Mouse (Mus musculus) liver, adult 2 months (tissue): ENCODE measurements around the gene Mylk2. TPM values are rescaled to one million over a fixed set of nuclear protein-coding genes. Genes with fewer than 3 reads are reported as not detected.

ENCODE experiments used
- DNase-seq: peaks from one replicate; pipeline ENCODE4 v3.0.0-alpha.2; 2011; ENCODE audit warnings: low read depth, low spot score; ENCODE audit errors: extremely low read depth
- H3K27ac ChIP-seq: fragments of 200-500 bp; replicated peaks from 2 replicates; pipeline ENCODE4 v1.5.1; 2012; ENCODE audit warnings: low read depth, mild to moderate bottlenecking, control low read depth, inconsistent platforms, low read length; ENCODE audit not compliant: insufficient read depth
- H3K27me3 ChIP-seq: fragments of 200-500 bp; 2 replicates; pipeline ENCODE4 v1.6.1; 2012; ENCODE audit warnings: mild to moderate bottlenecking, moderate library complexity, low read length, inconsistent platforms; ENCODE audit not compliant: control insufficient read depth, insufficient read depth
- H3K36me3 ChIP-seq: fragments of 200-500 bp; 2 replicates; pipeline ENCODE4 v1.6.1; 2012; ENCODE audit warnings: low read length, inconsistent platforms; ENCODE audit not compliant: control insufficient read depth, insufficient read depth
- H3K4me1 ChIP-seq: fragments of 200-500 bp; 2 replicates; pipeline ENCODE4 v1.6.1; 2011; ENCODE audit warnings: low read length; ENCODE audit not compliant: control insufficient read depth, insufficient read depth
- H3K4me3 ChIP-seq: fragments of 200-500 bp; 2 replicates; pipeline ENCODE4 v1.5.1; 2011; ENCODE audit warnings: low read depth, mild to moderate bottlenecking, control low read depth, low read length, moderate library complexity; ENCODE audit not compliant: insufficient read depth
- H3K79me2 ChIP-seq: fragments of 200-500 bp; 2 replicates; pipeline ENCODE4 v1.6.1; 2012; ENCODE audit warnings: inconsistent platforms, mild to moderate bottlenecking, low read length, moderate library complexity; ENCODE audit not compliant: control insufficient read depth, insufficient read depth
- H3K9ac ChIP-seq: fragments of 200-500 bp; 2 replicates; pipeline ENCODE4 v1.6.1; 2012; ENCODE audit warnings: low read depth, mild to moderate bottlenecking, control low read depth, inconsistent platforms, low read length
- CTCF ChIP-seq: fragments of 200-500 bp; IDR thresholded peaks from 2 replicates; pipeline ENCODE4 v1.5.1; 2011; ENCODE audit warnings: low read depth, low read length, control low read depth
- POLR2A ChIP-seq: fragments of 200-500 bp; IDR thresholded peaks from 2 replicates; pipeline ENCODE4 v1.6.1; 2011; ENCODE audit warnings: low read length, control low read depth; ENCODE audit not compliant: insufficient read depth; ENCODE audit errors: extremely low read depth
- WGBS: fragments of 180-500 bp; shearing (Covaris S2); methylation state at CpG from one replicate; pipeline ENCODE4 v1.1.7; 2018; 5-methylcytosine and 5-hydroxymethylcytosine counted together
- polyA plus RNA-seq: library from polyadenylated mRNA; depleted of rRNA; stranded (reverse); fragments of >200 nt; gene quantifications from 2 replicates; pipeline ENCODE4 v1.2.3, GENCODE M21; 2012
- total RNA-seq: library from RNA; depleted of rRNA; stranded (reverse); fragments of >200 nt; gene quantifications from 2 replicates; pipeline ENCODE4 v1.2.3, GENCODE M21; 2014

The Mylk2 gene
- total and polyA plus RNA-seq, 2 experiments: 0.09 TPM; not detected in 1

DNA sequence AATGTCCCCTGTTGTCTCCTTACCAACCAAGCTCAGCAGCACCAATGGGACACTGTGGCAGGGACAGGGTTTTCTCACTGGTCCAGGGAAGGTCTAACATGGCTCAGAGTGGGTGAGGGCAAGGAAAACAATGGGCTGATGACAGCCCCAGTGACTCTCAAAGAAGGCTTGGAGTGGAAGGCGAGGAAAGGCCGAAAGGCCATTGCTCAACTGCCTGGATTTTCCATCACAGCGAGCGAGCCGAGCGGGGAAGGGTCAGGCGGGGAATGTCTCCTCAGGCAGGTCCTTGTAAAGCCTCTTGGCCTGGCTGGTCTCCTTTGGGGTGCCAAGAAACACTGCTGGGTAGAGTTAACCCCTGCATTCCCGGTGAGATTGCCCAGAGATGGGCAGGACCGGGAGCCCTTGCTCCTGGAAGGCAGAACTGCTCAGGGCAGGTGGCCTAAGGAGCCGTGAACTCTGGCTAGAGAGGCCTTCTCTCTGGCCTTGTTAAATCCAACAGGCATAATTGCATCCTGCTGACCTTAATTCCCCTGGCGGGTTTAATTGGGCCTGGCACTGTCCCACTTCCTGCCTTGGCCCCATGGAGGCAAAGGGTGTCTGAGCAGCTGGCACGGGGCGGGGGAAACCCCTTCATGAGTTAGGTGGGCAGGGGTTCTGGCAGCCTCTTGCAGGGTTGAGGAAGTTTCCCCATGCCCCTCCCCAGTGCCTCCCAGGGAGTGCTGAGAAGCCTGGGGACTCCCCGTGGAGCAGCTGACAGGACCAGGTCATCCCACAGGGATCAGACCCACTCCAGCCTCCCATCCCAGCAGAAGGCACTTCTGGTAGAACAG is 3.8 kb upstream of the Mylk2 start:
- WGBS: 73% methylated on average over 14 of the region's 14 CpGs
- H3K4me3 ChIP-seq: no peak overlapping the region
- DNase-seq: no peak
- no peak for TF ChIP-seq CTCF
- TF ChIP-seq POLR2A: no peak
- H3K27me3 ChIP-seq: no peaks in the 10 kb centered on the region
- no peak overlapping the region for H3K27ac ChIP-seq
- H3K4me1 ChIP-seq: no peaks in the 10 kb centered on the region
- H3K9ac ChIP-seq: no peak overlapping the region
- no peaks in the 10 kb centered on the region for H3K79me2 ChIP-seq
- H3K36me3 ChIP-seq: no peaks in the 10 kb centered on the region

DNA sequence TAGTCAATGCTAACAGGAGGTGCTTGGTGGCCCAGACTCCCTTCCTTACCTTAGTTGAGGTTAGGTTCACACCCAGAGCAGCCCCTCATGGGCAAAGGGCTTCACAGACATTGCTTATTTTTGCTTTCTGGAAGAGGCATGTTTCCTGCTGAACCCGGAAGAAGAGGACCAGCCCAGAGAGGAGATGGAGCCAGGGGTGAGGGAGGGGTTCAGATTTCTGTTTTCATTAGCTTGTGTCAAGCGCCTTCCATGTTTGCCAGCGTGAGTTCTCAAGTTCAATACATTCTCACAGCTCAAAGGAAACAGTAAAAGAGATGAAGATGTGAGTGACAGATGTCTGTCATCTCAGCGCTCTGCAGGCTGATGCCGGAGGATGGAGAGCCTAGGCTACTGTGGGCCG is 1.3 kb upstream of the Mylk2 start:
- Histone ChIP-seq H3K36me3 (no peaks in the 10 kb centered on the region), H3K9ac (no peak overlapping the region), H3K4me1 (no peaks in the 10 kb centered on the region), H3K4me3 (no peak overlapping the region), H3K27me3 (0 out of 2 replicates have a peak, but pooled peaks cover 2% of the 10 kb centered on the region), H3K27ac (no peak overlapping the region), H3K79me2 (no peaks in the 10 kb centered on the region)
- DNase-seq: no peak
- TF ChIP-seq POLR2A (no peak), CTCF (no peak)
- 70% methylated on average over 6 of the region's 6 CpGs for WGBS

GRCm38 (mm10) chr2:152911432-152911831 is 280 bp downstream of the Mylk2 start:
- Histone ChIP-seq H3K27me3 (0 out of 2 replicates have a peak, but pooled peaks cover 2% of the 10 kb centered on the region), H3K4me1 (no peaks in the 10 kb centered on the region), H3K4me3 (no peak overlapping the region), H3K27ac (no peak overlapping the region), H3K36me3 (no peaks in the 10 kb centered on the region), H3K9ac (no peak overlapping the region), H3K79me2 (no peaks in the 10 kb centered on the region)
- whole genome bisulfite sequencing: 35% methylated on average over 6 of the region's 6 CpGs
- TF ChIP-seq POLR2A (no peak), CTCF (no peak)
- no peak for DNase-seq

- H3K36me3 ChIP-seq: no peaks in the 10 kb centered on the region
- DNase-seq: no peak
- no peaks in the 10 kb centered on the region for H3K79me2 ChIP-seq
- TF ChIP-seq POLR2A (no peak), CTCF (no peak)
- no peak overlapping the region for H3K27ac ChIP-seq
- H3K4me1 ChIP-seq: no peaks in the 10 kb centered on the region
- 0 out of 2 replicates have a peak, but pooled peaks cover 2% of the 10 kb centered on the region for H3K27me3 ChIP-seq
- 40% methylated on average over 7 of the region's 7 CpGs for WGBS
- H3K4me3 ChIP-seq: no peak overlapping the region
- H3K9ac ChIP-seq: no peak overlapping the region
Observed at GRCm38 (mm10) chr2:152913471-152913870, 2.3 kb downstream of the Mylk2 start.

DNA sequence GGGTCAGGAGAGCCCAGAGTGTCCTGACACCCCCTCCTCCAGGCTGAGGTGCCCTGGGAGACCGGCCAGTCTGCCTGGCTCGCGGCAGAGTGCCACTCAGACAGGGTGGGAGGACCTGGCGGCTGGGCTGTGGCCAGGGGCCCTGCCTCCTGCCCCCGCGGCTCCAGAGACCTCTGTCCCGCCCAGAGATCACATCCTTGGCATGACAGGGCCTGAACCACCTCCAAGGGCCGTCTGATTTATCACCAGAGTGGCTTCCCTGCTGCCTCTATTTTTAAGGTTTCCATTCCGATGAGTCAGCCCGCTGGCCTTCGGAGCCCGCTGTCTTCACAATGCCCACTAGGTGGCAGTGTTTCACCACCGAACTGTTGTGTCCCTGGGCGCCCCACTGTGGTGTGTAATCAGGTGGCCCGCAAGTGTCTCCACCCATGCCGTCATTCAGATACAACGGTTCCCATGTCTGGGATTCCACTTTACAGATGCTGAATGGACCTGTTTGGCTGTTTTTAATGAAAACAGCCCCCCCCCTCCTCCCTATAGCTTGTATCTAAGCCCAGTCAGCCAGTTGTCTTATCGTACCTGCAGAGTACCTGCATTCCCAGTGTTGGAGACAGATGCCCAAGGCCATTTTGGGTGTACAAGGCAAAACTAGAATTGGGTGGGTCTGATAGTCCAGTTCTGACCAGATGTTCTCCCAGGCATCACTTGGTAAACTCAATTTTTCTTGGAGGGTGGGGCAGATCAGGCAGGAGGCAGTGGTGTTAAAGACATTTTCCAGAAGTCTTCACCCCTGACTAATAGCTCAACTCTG is 3.4 kb downstream of the Mylk2 start:
- Histone ChIP-seq H3K79me2 (no peaks in the 10 kb centered on the region), H3K4me1 (no peaks in the 10 kb centered on the region), H3K27ac (no peak overlapping the region), H3K27me3 (0 out of 2 replicates have a peak, but pooled peaks cover 2% of the 10 kb centered on the region), H3K4me3 (no peak overlapping the region), H3K36me3 (no peaks in the 10 kb centered on the region), H3K9ac (no peak overlapping the region)
- DNase-seq: peak; percentile 27
- whole genome bisulfite sequencing: 3% methylated on average over 18 of the region's 18 CpGs
- TF ChIP-seq POLR2A (no peak), CTCF (peak; percentile 93)

GRCm38 (mm10) chr2:152915453-152915852 is 4.3 kb downstream of the Mylk2 start:
- DNase-seq: no peak
- 54% methylated on average over 4 of the region's 4 CpGs for WGBS

More at GRCm38 (mm10) chr2:152915453-152915852, 4.3 kb downstream of the Mylk2 start:
- Histone ChIP-seq H3K36me3 (no peaks in the 10 kb centered on the region), H3K27me3 (0 out of 2 replicates have a peak, but pooled peaks cover 2% of the 10 kb centered on the region), H3K4me1 (no peaks in the 10 kb centered on the region), H3K27ac (no peak overlapping the region), H3K9ac (no peak overlapping the region), H3K79me2 (no peaks in the 10 kb centered on the region), H3K4me3 (no peak overlapping the region)
- TF ChIP-seq CTCF (no peak), POLR2A (no peak)
